Mouse (Mus musculus): Measurements from ENCODE around the gene Gm5737.

Gene Gm5737

DNA sequence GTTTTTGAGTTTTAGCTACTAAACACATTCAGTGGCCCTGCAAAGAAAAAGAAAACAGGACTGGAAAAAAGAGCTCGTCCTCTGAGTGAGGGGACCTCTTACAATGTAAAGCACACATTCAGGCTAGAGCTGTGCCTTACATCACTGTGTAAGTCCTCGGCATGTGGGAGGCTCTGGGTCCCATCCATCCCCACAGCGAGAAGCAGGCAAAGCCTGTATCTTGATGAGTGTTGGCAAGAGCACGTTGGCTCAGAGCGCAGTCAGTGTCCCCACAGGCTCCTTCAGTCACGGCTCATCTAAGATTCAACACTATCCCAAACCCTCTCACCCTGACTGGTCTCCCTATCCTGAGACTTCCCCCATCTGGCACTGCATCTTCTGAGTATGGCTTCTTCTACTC, 66.1 kb downstream of the Gm5737 start:
- no peak for DNase-seq (ENCODE audit: low spot score)

DNA sequence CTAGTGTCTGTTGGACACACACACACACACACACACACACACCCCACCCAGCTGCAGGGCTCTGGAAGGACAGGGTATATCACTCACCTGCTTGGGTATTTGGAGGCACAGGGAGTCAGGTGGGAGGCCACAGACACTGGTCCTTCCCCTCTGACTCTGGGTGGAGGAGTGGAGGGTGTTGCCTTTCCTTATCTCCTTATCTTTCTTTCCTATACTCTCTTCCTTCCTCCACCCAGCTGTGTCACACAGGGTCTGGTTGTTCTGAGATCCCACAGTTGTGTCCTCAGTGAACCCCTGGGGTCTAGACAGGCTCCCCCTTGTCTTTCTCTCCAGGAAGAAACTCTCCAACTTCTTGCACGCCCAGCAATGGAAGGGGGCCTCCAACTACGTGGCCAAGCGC, 67.8 kb downstream of the Gm5737 start:
- DNase-seq (ENCODE audit: low spot score), result no peak

DNA sequence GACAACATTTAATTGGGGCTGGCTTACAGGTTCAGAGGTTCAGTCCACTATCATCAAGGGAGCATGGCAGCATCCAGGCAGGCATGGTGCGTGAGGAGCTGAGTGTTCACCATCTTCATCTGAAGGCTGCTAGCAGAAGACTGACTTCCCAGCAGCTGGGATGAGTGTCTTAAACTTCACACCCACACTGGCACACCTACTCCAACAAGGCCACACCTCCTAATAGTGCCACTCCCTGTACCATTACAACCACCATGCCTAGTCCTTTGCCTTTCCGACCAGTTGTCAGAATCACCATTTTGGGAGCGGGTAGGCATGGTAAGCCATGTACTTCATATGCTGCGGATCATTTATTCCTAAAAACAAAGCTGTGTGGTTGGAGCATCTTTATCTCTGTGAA, 68.6 kb downstream of the Gm5737 start:
- no peak for DNase-seq (ENCODE audit: low spot score)

All from layer of hippocampus, adult 9-10 months (tissue).